Mouse (Mus musculus) hindbrain, embryonic 15.5 days (tissue): ENCODE results near the gene Plppr1. TPM values are rescaled to one million over a fixed set of nuclear protein-coding genes. Genes with fewer than 3 reads are reported as not detected.

Experiments
- ATAC-seq: fragments of 200-750 bp; cut with Nextera tagmentation; 2 replicates; pipeline ENCODE4 v1.8.0; 2017; ENCODE audit warnings: low read depth, moderate number of reproducible peaks, moderate TSS enrichment; ENCODE audit not compliant: low FRiP score
- H3K27ac ChIP-seq: fragments of 300-500 bp; sonication (generic); replicated peaks from 2 replicates; pipeline ENCODE4 v1.5.1; 2015; ENCODE audit warnings: mild to moderate bottlenecking, inconsistent platforms
- H3K27me3 ChIP-seq: fragments of 300-500 bp; sonication (generic); 2 replicates; pipeline ENCODE4 v1.6.1; 2015; ENCODE audit warnings: control low read depth, inconsistent platforms
- H3K36me3 ChIP-seq: fragments of 300-500 bp; sonication (generic); 2 replicates; pipeline ENCODE4 v1.6.1; 2015; ENCODE audit warnings: control low read depth, inconsistent platforms
- H3K4me1 ChIP-seq: fragments of 300-500 bp; sonication (generic); replicated peaks from 2 replicates; pipeline ENCODE4 v1.6.1; 2015; ENCODE audit warnings: control low read depth, inconsistent platforms
- H3K4me2 ChIP-seq: fragments of 300-500 bp; sonication (generic); 2 replicates; pipeline ENCODE4 v1.6.1; 2015; ENCODE audit warnings: moderate library complexity, mild to moderate bottlenecking, inconsistent platforms
- H3K4me3 ChIP-seq: fragments of 300-500 bp; sonication (generic); 2 replicates; pipeline ENCODE4 v1.5.1; 2015; ENCODE audit warnings: mild to moderate bottlenecking, inconsistent platforms
- H3K9ac ChIP-seq: fragments of 300-500 bp; sonication (generic); 2 replicates; pipeline ENCODE4 v1.6.1; 2015; ENCODE audit warnings: inconsistent platforms
- H3K9me3 ChIP-seq: fragments of 300-500 bp; sonication (generic); 2 replicates; pipeline ENCODE4 v1.6.1; 2016; ENCODE audit warnings: control low read depth, inconsistent platforms
- WGBS: fragments of 180-500 bp; shearing (Covaris S2); methylation state at CpG from one replicate; pipeline ENCODE4 v1.1.7; 2015; 5-methylcytosine and 5-hydroxymethylcytosine counted together
- polyA plus RNA-seq: library from polyadenylated mRNA; unstranded; fragments of >200 nt; fragmentation: Nextera tagmentation; extraction: Ambion mirVana; gene quantifications from 2 replicates; pipeline ENCODE4 v1.2.1, GENCODE M21; 2015

The Plppr1 gene
- polyA plus RNA-seq, result 57.1 and 69.8 TPM in 2 replicates

DNA sequence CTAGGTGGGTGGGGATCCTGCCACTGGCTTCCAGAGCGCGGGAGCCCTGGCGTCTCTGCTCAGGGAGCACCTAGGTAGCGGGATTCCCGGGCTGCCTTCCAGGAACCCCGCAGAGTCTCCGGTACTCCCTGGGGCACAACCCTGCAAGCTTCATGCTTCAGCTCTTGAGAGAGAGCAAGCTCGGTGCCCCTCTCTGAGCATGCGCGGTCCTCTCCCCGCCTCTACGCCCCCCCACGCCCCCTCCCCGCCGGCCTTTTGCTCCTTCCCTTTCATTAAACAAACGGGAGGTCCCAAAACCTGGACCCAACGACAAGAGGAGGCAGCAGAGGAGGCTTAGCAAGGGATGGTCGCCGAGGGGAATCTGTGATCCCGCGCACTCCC, at the start of gene Plppr1:
Plppr1 (plus strand) TSS at position 253 of the 381 bp plus-strand sequence.
- no peaks in the 10 kb centered on the region for H3K36me3 ChIP-seq
- no peaks in the 10 kb centered on the region for H3K9me3 ChIP-seq
- H3K27me3 ChIP-seq, result no peaks in the 10 kb centered on the region
- peak; percentile 91 for ATAC-seq
- H3K4me1 ChIP-seq, result peaks cover 40% of the 10 kb centered on the region
- H3K9ac ChIP-seq, result peak within 1 kb of the TSS; percentile 97
- peak within 1 kb of the TSS; percentile 97 for H3K4me3 ChIP-seq
- WGBS, result under 1% methylated on average over 20 of the region's 21 CpGs
- H3K27ac ChIP-seq, result peak within 1 kb of the TSS; percentile 97
- H3K4me2 ChIP-seq, result peak within 1 kb of the TSS; percentile 82

DNA sequence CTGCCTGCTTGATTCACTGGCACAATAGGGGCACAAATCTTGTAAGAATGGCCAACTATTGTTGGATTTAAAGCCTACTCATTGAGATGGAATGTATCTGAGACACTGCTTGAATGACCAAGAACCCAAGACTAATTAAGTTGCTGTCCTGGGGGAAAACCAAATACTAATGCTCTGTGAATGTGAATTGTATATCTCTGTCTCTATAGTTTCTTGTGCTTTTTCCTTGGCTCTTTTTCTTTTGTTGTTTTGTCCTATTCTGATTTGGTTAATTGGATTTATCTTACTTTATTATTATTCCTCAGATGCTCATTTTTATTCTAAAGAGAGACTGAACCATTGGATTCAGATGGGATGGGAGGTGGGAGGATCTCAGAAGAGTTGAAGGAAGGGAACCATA, 42.4 kb upstream of the Plppr1 start:
- ATAC-seq, result no peak
- no peak overlapping the region for H3K4me3 ChIP-seq
- no peaks in the 10 kb centered on the region for H3K4me1 ChIP-seq
- no peaks in the 10 kb centered on the region for H3K36me3 ChIP-seq
- H3K9ac ChIP-seq, result no peak overlapping the region
- H3K9me3 ChIP-seq, result no peaks in the 10 kb centered on the region
- H3K4me2 ChIP-seq, result no peak overlapping the region
- H3K27ac ChIP-seq, result no peak overlapping the region
- no peaks in the 10 kb centered on the region for H3K27me3 ChIP-seq

DNA sequence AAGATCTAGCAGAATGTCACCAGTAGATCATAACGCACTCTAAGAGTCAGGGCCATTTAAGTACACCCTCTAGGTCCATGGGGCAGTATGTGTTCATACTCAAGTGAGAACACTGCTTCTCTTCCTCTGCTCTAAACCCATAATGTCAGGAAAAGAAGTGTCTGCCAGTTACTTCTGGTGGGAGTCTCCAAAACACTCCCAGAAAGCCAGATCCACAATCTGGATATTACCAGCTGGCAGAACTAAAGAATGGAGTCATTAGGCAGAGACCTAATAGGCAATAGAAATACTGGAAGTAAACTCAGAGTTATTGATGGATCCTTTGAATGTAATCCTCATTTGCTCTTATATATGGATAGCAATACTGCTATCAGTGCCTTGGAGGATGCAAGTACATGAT, 35.9 kb upstream of the Plppr1 start:
- Histone ChIP-seq H3K27ac (no peak overlapping the region), H3K27me3 (no peaks in the 10 kb centered on the region), H3K9ac (no peak overlapping the region), H3K4me2 (no peak overlapping the region), H3K36me3 (no peaks in the 10 kb centered on the region), H3K4me3 (no peak overlapping the region), H3K9me3 (no peaks in the 10 kb centered on the region), H3K4me1 (no peaks in the 10 kb centered on the region)
- ATAC-seq, result no peak
- WGBS, result 100% methylated on average over 1 of the region's 1 CpGs

DNA sequence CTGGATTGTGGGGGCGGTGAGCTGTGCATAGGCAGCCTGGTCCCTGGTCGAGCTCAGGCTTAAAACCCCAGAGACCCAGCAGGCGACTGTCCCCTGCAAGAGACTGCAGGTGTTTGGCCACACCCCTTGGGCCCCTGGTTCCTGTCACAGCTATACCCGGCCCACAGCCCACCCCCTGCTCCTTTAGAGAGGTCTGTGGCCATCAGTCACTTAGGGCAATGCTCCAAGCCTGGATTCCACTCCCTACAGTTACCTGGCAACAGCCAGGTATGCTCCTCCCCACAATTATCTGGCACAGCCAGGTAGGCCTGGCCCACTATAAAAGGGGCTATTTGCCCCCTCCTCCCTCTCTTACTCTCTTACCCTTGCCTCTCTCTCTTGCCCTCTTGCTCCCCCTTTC, 20.8 kb upstream of the Plppr1 start:
- Histone ChIP-seq H3K9ac (no peak overlapping the region), H3K27me3 (no peaks in the 10 kb centered on the region), H3K4me2 (no peak overlapping the region), H3K36me3 (no peaks in the 10 kb centered on the region), H3K27ac (no peak overlapping the region), H3K4me1 (no peaks in the 10 kb centered on the region), H3K4me3 (no peak overlapping the region), H3K9me3 (no peaks in the 10 kb centered on the region)
- WGBS, result 60% methylated on average over 4 of the region's 4 CpGs
- ATAC-seq, result no peak

DNA sequence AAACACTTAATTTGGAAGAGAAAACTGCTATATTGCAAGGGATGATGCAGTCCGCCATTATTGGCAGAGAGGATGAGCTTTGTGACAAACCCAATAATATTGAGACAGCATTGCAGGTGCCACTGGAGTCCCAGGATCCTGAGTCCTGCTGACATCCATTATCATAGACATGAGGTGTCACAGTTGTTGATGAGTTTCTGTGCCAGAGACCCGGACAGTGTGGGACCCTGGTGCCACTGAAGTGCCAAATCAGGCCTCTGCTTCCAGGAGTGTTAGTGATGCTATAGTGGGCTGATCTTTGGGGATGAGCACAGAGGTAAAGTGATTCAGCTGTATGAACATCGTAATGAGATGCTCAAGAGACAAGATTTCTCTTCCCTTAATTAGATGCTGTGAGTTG, 19.2 kb upstream of the Plppr1 start:
- ATAC-seq, result peak; percentile 54; the same call in 1 of the 2 replicates
- H3K27ac ChIP-seq, result no peak overlapping the region
- WGBS, result 65% methylated on average over 3 of the region's 3 CpGs

DNA sequence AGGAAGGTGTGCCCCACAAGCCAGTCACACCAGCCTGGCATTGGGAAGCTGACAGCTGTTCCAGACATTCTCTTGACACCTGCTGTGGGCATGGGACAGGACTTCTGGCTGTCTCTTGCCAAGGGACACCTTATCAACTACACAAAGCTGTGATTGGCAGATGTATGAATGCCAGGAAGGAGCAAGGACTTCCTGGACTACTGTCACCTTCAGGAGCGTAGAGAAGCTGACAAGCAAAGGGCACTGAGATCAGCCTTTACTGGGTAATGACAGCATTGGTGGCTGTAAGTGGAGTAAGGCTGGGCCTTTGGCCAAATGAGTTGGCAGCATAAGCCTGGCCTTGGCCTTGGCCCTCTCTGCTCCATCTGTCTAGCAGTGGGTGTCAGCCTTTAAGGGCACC, 17.4 kb upstream of the Plppr1 start:
- Histone ChIP-seq H3K36me3 (no peaks in the 10 kb centered on the region), H3K27me3 (no peaks in the 10 kb centered on the region), H3K27ac (no peak overlapping the region), H3K9ac (no peak overlapping the region), H3K4me2 (no peak overlapping the region), H3K9me3 (no peaks in the 10 kb centered on the region), H3K4me3 (no peak overlapping the region), H3K4me1 (no peaks in the 10 kb centered on the region)
- 52% methylated on average over 1 of the region's 1 CpGs for WGBS
- ATAC-seq, result peak; percentile 89

More for the DNA sequence above, 19.2 kb upstream of the Plppr1 start:
- H3K4me2 ChIP-seq, result no peak overlapping the region
- H3K27me3 ChIP-seq, result no peaks in the 10 kb centered on the region
- no peak overlapping the region for H3K4me3 ChIP-seq
- H3K4me1 ChIP-seq, result no peaks in the 10 kb centered on the region
- H3K36me3 ChIP-seq, result no peaks in the 10 kb centered on the region
- H3K9me3 ChIP-seq, result no peaks in the 10 kb centered on the region
- no peak overlapping the region for H3K9ac ChIP-seq

DNA sequence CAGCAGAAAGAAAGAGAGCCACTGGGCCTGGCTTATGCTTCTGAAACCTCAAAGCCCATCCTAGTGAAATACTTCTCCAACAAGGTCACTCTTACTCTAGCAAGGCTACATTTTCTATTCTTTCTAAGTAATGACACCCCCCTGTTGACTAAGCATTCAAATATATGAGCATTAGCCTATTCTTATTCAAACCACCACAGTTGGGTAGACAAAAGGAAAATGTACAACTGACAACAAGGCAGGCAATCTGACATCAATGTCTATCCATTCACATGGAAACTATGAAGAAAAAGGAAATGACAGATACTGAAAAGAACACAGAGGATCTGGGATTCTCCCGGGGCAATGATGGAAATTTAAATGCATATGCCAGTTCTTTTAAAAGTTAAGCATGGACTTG, 8.4 kb upstream of the Plppr1 start:
- no peak overlapping the region for H3K4me3 ChIP-seq
- WGBS, result 56% methylated on average over 1 of the region's 1 CpGs

DNA sequence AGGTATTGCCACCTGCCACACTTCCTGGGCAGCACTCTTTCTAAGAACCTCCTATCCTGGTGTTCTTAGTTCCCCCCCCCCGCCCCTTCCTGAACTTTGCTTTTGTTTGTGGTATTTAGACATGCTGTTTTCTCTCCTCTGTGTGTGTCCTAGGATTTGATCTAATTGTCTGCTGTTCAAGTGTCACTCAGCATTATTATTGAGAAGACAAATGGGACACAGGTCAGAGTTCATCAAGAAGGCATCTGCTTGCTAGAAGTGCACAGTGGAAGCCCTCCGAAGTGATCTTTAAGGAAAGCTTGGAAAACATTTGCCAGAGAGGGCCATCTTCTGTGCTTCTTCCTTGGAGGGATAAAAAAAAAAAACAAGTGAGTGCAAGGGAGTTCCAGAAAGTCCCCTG, 1.2 kb upstream of the Plppr1 start:
- no peak overlapping the region for H3K27ac ChIP-seq
- H3K27me3 ChIP-seq, result no peaks in the 10 kb centered on the region
- H3K9ac ChIP-seq, result no peak overlapping the region
- H3K4me1 ChIP-seq, result peaks cover 36% of the 10 kb centered on the region
- no peak overlapping the region; the same call in 1 of the 2 replicates for H3K4me3 ChIP-seq
- ATAC-seq, result no peak
- H3K4me2 ChIP-seq, result peak overlapping the region; percentile 82
- H3K36me3 ChIP-seq, result no peaks in the 10 kb centered on the region
- no peaks in the 10 kb centered on the region for H3K9me3 ChIP-seq
- 12% methylated on average over 2 of the region's 2 CpGs for WGBS

More for the DNA sequence above, 8.4 kb upstream of the Plppr1 start:
- Histone ChIP-seq H3K9ac (no peak overlapping the region), H3K9me3 (no peaks in the 10 kb centered on the region), H3K27ac (no peak overlapping the region), H3K27me3 (no peaks in the 10 kb centered on the region), H3K36me3 (no peaks in the 10 kb centered on the region), H3K4me1 (no peaks in the 10 kb centered on the region), H3K4me2 (no peak overlapping the region)
- ATAC-seq, result no peak

DNA sequence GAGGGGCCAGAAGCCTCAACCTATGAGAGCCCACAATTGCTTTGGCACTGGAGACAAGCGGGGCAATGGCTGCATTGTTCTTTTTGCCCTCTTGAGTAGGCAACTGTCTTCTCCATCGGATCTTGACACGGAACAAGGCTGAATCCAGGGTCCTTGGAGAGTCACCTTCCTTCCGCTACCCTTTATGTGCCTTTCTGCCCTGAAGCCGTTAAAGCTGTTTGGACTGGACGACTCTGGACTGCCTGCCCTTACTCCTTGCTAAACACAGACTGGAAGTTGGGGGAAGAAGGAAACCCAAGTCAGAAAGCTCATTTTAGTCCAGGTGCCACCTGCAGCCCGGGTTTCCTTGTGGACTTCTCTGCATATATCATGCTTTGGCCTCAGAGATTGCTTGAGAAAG, 516 bp upstream of the Plppr1 start:
- H3K4me3 ChIP-seq, result peak overlapping the region; percentile 97
- H3K4me1 ChIP-seq, result peaks cover 40% of the 10 kb centered on the region
- H3K27ac ChIP-seq, result peak overlapping the region; percentile 97
- H3K9ac ChIP-seq, result peak overlapping the region; percentile 97
- 3% methylated on average over 7 of the region's 7 CpGs for WGBS
- H3K9me3 ChIP-seq, result no peaks in the 10 kb centered on the region
- no peaks in the 10 kb centered on the region for H3K36me3 ChIP-seq
- no peaks in the 10 kb centered on the region for H3K27me3 ChIP-seq
- peak; percentile 20 for ATAC-seq
- peak overlapping the region; percentile 82 for H3K4me2 ChIP-seq

DNA sequence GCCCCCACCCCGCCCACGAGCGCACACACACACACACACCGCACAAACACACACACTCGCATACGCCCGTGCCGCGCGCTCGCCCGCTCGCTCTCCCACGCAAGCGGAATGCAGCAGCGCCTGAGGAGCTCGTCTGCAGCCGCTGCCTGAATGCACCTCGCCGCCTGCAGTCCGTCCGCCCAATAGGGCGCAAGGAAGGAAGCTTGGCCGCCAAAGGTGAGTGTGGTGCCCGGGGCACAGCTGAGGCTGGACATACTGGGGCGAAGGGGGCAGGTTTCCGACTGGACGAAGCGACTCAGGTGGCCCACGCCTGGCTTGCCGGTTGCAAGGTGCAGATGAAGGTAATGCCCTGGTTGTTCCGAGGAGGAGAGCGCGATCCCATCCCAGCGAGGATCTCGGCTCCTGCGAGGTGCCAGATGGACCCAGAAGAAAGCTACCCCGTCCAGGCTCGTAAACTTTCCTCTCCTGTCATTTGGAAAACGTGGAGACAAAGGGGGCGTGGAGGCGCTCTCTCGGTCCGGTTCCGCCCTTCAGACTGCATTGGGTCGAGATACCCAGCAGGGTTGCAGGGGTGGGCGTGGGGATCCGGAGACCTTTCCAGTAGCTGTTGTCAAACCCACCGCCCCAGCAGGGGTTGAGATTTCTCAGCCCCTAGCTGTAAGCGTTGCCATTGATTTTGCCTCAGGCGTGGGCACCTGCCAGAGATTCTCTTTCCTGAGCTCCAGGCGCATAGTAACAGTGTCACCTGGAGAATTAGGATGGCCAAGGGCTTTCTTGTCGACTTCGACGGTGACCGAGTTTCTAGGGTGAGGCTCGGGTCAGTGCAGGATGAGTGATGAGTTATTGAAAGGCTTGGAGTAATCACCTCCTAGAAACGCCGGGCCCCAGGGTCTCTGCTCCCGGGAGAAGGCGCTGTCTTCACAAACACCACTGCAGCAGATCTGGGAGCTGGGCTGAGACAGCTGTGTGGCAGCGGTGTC, 619 bp downstream of the Plppr1 start:
- H3K27ac ChIP-seq, result peak overlapping the region; percentile 97
- peak; percentile 88 for ATAC-seq
- H3K4me1 ChIP-seq, result peaks cover 46% of the 10 kb centered on the region
- H3K27me3 ChIP-seq, result no peaks in the 10 kb centered on the region
- WGBS, result under 1% methylated on average over 62 of the region's 62 CpGs
- H3K4me2 ChIP-seq, result peak overlapping the region; percentile 82
- H3K36me3 ChIP-seq, result no peaks in the 10 kb centered on the region
- H3K9me3 ChIP-seq, result no peaks in the 10 kb centered on the region
- H3K4me3 ChIP-seq, result peak overlapping the region; percentile 97
- peak overlapping the region; percentile 97 for H3K9ac ChIP-seq

DNA sequence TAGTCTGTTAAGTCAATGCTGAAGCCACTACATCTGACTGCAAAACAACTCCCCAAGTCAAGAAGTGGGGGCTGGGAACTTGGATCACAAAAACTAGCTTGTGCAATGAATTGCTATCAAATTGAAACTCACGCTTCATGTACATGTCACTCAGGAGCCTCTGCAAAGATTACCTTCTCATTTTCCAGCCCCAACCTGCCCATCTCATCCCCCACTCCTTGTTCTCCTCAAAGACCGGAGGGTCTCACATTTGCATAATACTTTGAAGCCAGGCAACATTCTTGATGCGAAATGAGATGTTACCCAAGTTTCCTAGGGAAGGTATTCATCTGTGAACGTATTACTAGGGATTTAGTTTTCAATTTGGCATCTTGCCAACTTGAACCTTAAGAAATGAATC, 10.4 kb downstream of the Plppr1 start:
- Histone ChIP-seq H3K4me2 (no peak overlapping the region), H3K4me1 (peaks cover 13% of the 10 kb centered on the region), H3K9me3 (no peaks in the 10 kb centered on the region), H3K4me3 (no peak overlapping the region), H3K27ac (no peak overlapping the region), H3K36me3 (peaks cover 6% of the 10 kb centered on the region; the same call in 1 of the 2 replicates), H3K27me3 (no peaks in the 10 kb centered on the region), H3K9ac (no peak overlapping the region)
- WGBS, result 68% methylated on average over 4 of the region's 4 CpGs
- no peak for ATAC-seq

DNA sequence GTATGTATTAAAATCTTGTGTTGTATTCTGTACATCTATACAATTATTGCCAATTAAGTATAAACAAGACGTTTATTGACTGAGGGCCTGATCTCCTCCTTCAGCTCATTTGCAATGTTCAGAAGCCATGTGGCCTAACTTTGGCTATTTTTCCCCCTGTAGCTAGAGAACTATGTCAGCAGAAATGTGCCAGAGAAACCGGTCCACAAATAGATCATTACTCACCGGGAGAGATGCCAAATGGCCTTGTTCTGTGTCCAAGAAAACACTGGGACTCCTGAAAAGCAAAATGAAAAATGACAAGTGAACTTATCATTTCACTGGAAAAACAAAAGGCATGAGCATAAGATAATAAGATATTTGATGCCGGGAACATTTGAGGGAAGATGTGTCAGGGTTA, 13.8 kb downstream of the Plppr1 start:
- H3K27ac ChIP-seq, result no peak overlapping the region
- WGBS, result 56% methylated on average over 4 of the region's 4 CpGs
- peaks cover 5% of the 10 kb centered on the region for H3K4me1 ChIP-seq
- no peaks in the 10 kb centered on the region for H3K9me3 ChIP-seq
- no peaks in the 10 kb centered on the region for H3K27me3 ChIP-seq
- H3K4me2 ChIP-seq, result no peak overlapping the region
- H3K4me3 ChIP-seq, result no peak overlapping the region
- no peak for ATAC-seq
- no peak overlapping the region for H3K9ac ChIP-seq
- peaks cover 6% of the 10 kb centered on the region; the same call in 1 of the 2 replicates for H3K36me3 ChIP-seq
